Mouse (Mus musculus) cerebellum, postnatal 36 days (tissue): ENCODE results near the gene Gm43720.

ENCODE experiments used
- DNase-seq, 2 experiments: peaks; one replicate each; pipeline ENCODE4 v3.0.0; 2021 to 2022; ENCODE audit warnings: mixed read lengths in 2 of 2

Gene Gm43720

DNA sequence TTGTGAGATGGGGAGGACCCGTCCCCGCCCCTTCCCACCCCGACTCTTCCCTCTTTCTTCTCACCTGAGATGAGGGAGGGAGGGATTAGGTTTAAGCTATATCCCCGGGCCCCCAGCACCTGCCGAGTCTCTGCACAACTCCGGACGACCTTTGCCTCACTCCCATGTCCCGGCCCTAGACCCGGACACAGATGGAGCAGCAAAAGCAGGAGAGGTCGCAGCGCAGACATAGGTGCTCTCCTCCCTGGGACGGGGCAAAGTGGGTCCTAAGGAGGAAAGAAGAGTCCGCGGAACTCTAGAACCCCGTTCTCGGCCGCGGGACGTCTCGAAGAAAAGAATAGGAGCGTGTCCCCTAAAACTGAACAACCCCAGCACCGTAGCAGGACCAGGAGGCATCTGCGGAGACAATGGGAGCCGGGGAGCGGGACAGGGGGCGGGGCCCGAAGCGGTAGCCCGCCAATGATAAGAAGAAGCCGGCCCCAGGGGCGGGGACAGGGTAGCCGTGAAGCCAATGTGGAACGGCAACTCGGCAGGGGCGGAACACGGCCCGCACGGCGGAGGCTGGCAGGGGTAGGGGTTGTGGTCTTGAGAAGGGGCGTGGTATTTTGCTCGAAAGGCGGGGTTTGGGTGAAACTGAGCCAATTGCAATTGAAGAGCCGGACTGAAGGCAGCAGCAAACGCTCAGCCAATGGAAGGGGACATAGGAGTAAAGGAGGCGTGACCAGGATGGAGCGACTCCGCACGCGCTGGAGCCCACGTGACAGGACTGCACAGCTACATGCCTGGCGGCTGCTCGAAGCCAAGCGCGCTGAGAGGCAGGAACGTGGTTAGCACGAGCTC is at the start of gene Gm43720, which contains the start of the genes Gpc2 and Stag3:
TSS of gene Gm43720 (minus strand) at position 374 of the 840 bp plus-strand sequence.
TSS of gene Gpc2 (minus strand) at position 421 of the 840 bp plus-strand sequence.
TSS of gene Stag3 (plus strand) at position 656 of the 840 bp plus-strand sequence.
- DNase-seq, result peak; percentile 43 to 63

- DNase-seq, result no peak
Measured at GRCm38 (mm10) chr5:138312795-138313194, 33.0 kb upstream of the Gm43720 start.

- no peak for DNase-seq
Measured at GRCm38 (mm10) chr5:138299613-138300012, 19.9 kb upstream of the Gm43720 start.

DNA sequence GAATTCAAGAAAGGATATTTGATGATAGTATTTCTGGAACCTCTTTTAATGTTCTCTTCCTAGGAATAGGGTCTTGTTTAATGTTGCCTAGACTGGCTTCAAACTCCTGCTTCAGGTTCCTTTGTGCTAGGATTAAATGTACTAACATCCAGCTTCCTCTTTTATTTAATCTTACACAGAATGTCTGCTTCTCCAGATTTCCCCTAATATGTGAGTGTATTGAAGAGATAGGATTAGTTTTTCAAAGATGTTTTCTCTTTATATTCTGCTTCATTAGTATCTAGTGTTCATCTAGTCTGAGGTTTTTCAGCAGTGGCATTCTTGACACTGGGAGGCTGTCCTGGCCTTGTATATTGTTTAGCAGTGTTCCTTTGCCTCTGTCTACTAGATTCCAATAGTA is 14.4 kb upstream of the Gm43720 start:
- DNase-seq, result no peak

GRCm38 (mm10) chr5:138291638-138292037 is 11.9 kb upstream of the Gm43720 start:
- no peak for DNase-seq

DNA sequence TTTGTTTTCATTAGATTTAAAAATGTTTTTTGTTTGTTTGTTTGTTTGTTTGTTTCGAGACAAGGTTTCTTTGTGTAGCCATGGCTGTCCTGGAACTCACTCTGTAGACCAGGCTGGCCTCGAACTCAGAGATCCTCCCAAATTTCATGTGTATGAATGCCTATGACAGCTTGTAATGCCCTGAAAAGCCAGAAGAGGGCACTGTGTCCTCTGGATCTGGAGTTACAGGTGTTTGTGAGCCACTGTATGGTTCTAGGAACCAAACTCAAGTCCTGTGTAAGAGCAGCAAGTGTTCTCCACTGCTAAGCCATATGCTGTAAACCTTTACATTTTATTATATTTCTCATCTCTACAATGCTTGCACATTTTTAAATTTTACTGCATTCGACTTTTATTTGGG is 8.1 kb upstream of the Gm43720 start:
- DNase-seq, result no peak

GRCm38 (mm10) chr5:138283540-138283939 is 3.8 kb upstream of the Gm43720 start:
- DNase-seq, result no peak

GRCm38 (mm10) chr5:138281798-138282197 is 2.0 kb upstream of the Gm43720 start:
- DNase-seq, result no peak

DNA sequence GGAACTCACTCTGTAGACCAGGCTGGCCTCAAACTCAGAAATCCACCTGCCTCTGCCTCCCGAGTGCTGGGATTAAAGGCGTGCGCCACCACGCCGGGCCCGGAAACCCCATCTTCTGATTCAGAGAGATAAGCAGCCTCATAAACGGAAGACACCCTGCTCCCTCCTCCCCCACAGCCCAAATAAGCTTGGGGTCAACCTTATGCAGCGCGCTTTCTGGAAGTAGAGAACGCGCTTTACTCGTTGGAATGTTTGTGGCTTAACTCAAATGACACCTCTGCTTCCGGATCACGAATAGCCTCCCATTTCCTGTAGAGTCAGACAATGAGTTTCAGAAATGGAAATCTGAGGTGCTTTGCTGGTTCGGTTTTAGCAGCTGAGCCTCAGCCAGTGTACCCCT is 1.1 kb upstream of the Gm43720 start:
- peak in 1 of 2 experiments; percentile 0 for DNase-seq

DNA sequence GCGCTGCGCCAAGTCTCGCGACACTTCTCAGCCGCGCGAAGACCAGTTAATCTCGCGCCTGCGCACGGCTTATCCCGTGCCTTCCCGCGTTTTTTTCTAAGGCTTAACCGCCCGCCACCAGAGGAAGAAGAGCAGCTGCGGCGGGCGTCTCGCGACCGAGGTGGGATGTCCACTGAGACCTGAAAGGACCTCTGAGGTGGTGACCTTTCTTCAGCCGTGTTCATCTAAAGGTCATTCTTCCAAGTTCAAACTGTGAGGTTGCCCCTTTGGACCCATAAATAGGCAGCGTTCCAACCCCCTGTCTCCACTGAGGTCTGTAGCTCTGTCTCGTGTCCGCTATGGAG is 639 bp upstream of the Gm43720 start:
- no peak for DNase-seq

DNA sequence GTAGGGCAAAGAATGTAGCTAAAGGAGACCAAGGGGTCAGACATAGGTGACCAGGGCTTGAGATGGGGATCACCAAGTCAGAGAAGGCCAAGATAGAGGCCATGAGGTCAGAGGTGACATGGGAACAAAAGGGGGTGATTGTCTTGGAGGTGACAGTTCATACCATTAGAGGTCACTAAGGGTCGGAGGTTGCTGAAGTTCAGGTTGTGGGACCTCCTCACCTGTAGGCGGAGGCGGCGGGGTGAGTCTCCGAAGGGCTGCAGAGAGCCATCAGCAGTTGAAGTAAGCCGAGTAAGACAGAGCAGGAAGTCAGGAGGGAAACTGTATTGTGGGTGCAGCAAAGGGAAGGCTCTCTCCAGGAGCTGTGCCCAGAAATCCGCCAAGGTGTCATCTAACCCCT is 1.8 kb downstream of the Gm43720 start:
- DNase-seq, result peak in 1 of 2 experiments; percentile 0

DNA sequence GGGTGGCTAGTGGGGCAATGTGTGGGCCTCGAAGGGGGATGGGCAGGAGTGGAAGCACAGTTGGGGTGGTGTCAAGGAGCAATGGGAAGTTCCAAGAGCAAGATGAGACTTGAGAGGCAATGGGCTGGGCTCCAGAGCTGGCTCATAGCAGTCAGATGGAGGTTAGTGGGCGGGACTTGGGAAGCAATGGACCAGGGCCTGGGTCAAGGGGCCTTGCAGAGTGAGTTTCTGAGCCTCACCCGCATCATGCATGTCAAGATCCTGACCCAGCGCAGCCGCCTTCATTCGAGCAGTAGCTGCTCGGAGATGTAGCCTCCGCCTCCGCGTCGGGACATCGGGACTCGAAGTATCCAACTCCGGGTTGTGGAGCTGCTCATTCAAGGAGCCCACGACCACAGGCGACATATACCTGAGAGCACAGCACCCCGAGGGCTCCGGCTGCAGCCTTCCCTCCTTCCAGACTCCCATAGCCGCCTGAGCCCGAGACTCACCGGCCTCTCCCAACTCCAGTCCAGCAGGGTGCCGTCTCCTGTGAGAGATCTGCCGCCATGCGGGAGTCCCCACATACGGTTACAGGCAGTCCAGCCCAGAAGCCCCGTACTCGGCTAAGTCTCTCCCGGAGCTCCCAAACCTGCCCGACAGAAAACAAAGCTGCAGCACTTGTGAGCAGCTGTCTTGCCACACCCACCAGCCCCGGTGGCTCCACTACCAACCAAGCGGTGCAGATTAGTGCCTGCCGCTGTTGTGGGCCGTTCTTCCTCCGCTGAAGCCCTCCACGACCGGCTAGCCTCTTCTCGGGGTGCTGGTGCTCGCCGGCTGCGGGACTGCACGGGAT is 4.3 kb downstream of the Gm43720 start:
- no peak for DNase-seq

DNA sequence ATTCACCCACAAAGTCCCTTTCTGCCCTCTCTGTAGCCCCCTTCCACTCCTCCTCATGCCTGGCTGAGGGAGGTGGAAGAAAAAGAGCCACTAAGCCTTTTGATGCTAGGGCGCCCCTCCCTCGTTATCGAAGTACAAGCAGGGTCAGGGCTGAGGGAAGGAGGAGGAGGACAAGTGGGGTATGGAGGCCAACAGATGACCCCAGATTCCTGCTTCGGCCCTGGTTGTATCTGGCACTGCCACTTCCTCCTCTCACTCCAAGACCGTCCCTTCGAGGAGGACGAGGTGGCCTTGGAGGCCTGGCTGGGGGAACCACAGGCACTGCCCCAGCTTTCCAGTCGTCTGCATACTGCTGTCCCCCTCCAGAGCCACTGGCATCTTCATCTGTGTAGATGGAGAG is 5.6 kb downstream of the Gm43720 start:
- no peak for DNase-seq

- DNase-seq, result no peak
Measured at GRCm38 (mm10) chr5:138272409-138272923, 7.3 kb downstream of the Gm43720 start, which contains the start of gene Gal3st4. Gene Gal3st4, minus strand, starts transcription at chr5:138272840.

- no peak for DNase-seq
Measured at GRCm38 (mm10) chr5:138271232-138271631, 8.5 kb downstream of the Gm43720 start.

DNA sequence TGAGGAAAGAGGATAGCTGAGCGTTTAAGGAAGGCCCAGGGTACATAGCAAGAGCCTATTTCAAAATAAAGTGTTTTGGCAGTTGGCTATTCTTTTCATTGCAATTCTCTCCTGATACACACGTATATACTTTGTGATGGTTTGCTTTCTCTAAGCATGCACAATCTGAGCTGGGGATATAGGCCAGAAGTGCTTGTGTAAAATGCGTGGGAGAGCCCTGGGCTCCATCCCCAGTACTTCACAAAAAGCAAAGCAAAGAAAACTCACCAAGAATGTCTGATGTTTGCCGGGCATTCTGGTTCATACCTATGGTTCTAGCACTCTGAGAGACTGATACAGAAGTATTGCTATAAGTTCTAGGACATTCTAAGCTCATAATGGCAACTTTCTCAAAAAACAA is 10.8 kb downstream of the Gm43720 start:
- DNase-seq, result no peak

- no peak for DNase-seq
Measured at GRCm38 (mm10) chr5:138267114-138267513, 12.6 kb downstream of the Gm43720 start.

DNA sequence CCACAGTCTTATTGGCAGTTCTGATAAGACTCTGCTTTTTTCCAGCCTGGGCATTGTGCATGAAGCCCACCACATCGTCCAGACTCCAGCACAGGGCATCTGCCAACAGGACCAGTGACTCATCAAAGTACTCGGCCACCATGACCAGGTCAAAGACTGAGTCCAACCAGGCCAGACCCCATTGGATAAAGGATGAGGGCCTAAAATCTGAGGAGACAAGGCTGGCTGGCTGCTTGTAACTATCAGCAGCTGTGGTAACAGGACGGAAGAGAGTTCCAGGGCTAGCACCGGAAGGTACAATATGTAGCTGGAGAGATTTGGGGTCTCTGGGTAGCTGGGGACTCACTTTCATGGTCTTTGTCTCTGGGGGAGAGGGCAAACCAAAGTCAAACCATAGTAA is 14.0 kb downstream of the Gm43720 start:
- no peak for DNase-seq

DNA sequence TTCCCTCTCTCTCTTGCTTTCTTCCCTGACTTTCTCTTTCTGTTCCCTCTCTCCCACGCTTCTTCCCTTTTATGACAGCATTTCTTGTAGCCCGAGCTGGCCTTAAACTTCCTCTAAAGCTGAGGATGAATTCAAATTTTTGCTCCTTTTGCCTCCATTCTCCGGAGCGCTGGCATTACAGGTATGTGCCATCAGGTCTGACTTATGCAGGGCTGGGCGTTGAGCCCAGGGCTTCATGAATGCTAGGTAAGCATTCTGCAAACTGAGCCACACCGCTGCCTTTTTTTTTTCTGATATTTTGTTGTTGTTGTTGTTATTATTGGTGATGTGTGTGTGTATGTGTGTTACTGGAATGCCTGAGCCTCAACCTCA is 15.6 kb downstream of the Gm43720 start:
- DNase-seq, result no peak

DNA sequence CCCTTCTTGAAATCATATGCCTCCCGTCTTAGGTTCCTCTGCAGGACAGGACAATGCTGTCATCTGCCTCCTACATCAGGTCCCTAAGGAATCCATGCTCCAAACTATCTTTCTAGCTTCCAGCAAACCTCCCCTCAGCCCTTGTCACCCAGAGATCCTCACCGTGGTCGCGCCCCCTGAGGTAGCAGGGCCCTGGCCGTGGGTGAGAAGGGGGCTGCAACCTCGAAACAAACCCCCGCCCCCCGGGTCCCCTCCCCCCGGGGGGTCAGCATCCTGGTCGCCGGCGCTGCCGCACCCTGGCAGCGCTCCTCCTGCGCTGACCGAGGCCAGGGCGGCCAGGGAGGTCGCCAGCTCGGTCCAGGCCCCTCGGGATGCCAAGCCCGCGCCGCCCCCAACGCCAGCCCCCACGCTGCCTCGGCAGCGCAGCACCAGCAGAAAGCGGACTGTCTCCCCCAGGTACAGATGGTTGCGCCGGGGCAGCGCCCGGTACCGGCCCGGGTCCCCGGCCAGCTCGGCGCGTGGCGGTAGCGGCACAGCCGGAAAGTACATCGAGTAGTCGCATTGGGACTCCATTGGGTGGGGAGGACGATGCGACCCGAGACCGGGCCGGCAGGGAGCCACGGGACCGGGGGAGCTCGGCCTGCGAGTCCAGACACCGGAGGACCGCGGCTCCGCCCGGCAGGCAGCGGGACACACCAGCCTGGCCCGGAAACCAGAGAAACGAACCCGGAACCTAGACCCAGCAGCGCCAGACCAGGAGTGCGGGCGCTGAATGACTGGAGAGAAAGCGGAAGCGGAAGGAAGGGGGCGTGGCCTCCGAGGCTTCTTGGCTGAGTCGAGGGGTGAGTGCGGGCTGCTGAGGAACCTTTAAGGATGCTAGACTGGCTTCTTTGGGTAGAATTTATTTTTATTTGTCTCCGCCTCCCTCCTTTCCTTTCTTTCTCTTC is 16.2 kb downstream of the Gm43720 start, which contains the start of gene BC037034:
TSS of gene BC037034 (minus strand) at position 774 of the 947 bp plus-strand sequence.
- DNase-seq, result peak; percentile 91 to 93

DNA sequence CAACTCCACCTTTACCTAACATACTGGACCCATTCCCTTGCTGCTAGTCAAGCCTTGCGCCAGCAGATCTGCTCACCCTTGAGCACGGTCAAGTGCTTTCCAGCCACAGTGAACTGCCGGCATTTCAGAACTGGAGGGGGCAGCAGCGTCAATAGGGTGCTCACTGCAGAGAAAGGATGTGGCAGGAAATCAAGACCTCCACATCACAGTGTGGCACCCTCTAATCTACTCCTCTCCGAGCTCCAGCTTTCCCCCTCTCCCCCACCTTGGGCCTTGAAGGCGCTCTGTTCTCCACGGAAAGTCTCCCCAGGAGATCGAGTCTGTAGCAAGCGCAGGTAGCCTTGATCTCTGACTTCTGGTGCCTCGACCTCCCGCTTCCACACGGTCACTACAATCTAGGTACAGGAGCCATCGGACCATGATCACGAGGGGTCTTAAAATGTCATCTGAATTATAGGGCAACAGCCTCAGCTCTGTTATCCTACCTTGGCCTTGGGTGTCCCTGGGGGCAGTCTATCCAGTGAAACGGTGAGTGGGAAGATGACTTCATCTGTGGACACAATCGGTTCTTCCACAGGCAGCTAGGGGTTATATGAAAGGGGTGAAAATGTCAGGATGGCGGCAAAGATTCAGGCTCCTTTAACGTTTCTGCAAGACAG is 17.0 kb downstream of the Gm43720 start:
- DNase-seq, result no peak

DNA sequence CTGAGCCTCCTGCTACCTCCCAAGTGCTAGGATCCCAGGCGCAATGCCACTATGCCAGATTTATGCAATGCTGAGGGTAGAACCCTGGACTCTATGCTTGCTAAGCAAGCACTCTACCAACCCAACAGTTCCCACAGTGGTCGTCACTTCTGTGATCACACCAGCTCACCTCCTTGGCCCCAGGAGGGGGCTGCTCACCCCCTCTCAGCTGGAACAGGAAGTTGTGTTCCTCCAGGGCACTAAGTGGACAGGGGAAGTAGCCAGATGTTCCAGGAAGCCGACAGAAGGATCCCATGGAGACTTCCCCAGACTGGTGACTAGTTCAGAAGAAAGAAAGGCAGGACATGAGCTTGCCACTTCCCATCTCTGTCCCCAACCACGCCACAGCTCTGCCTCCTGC is 17.8 kb downstream of the Gm43720 start:
- no peak for DNase-seq
